Mouse (Mus musculus) spleen, postnatal 10 days (tissue): ENCODE data around the gene Gmnn.

ENCODE experiments used
- DNase-seq, 2 experiments: peaks; one replicate each; pipeline ENCODE4 v3.0.0; 2021 to 2022; ENCODE audit warnings: low spot score in 2 of 2

The Gmnn gene

GRCm38 (mm10) chr13:24709656-24710396, 51.9 kb downstream of the Gmnn start:
- DNase-seq, result no peak

GRCm38 (mm10) chr13:24702128-24702527, 59.6 kb downstream of the Gmnn start:
- DNase-seq, result no peak
